Mouse (Mus musculus): ENCODE data around the gene Orc3. TPM values are rescaled to one million over a fixed set of nuclear protein-coding genes. Genes with fewer than 3 reads are reported as not detected.

The Orc3 gene
- total and polyA plus RNA-seq, 3 experiments, result 65.7 to 156 (median 86.7) TPM

GRCm38 (mm10) chr4:34584871-34585607 is 29.7 kb downstream of the Orc3 start:
- in situ Hi-C loops (cut with MboI; ENCODE audit: low pct_ligation_motif_present, low pct_unique_long_range_greater_than_20kb, low sequenced_read_pairs), result no loop called here
- Histone ChIP-seq H3K36me3 (replicated peaks in 1 of 2; ENCODE audit: control insufficient read depth in 1 of 2, insufficient read depth in 1 of 2, low read length in 1 of 2) (peaks cover 44 to 71% of the 10 kb centered on the region in 2 experiments), H3K79me2 (replicated peaks; ENCODE audit: control insufficient read depth, extremely low read depth, insufficient read depth, poor library complexity, severe bottlenecking) (no peaks in the 10 kb centered on the region), H3K9ac (ENCODE audit: insufficient read depth, low read depth) (no peak overlapping the region), H3K4me1 (ENCODE audit: control insufficient read depth in 1 of 2, insufficient read depth in 2 of 2) (no peaks in the 10 kb centered on the region), H3K27me3 (replicated peaks) (no peaks in the 10 kb centered on the region), H3K27ac (ENCODE audit: insufficient read depth, low read depth) (no peak overlapping the region), H3K9me3 (replicated peaks; ENCODE audit: low read length) (no peaks in the 10 kb centered on the region), H3K4me3 (replicated peaks in 1 of 3; ENCODE audit: low read depth in 2 of 3, low read length in 2 of 3, poor library complexity in 1 of 3) (no peak overlapping the region), H3K4me2 (ENCODE audit: insufficient read depth, low read depth, poor library complexity, severe bottlenecking) (no peak overlapping the region)
- no peak for DNase-seq (ENCODE audit: extremely low read depth)
- dilution Hi-C loops (cut with MboI; ENCODE audit: extremely low pct_ligation_motif_present, extremely low pct_unique_long_range_greater_than_20kb, low sequenced_read_pairs), result no loop called here
- TF ChIP-seq GABPA (IDR thresholded peaks at IDR 0.05; ENCODE audit: insufficient replicate concordance, low read depth, low read length), result no peak

- no peak for DNase-seq (ENCODE audit: extremely low read depth)
- Histone ChIP-seq H3K4me1 (ENCODE audit: control insufficient read depth in 1 of 2, insufficient read depth in 2 of 2) (no peaks in the 10 kb centered on the region), H3K9ac (ENCODE audit: insufficient read depth, low read depth) (no peak overlapping the region), H3K27me3 (replicated peaks) (no peaks in the 10 kb centered on the region), H3K4me3 (replicated peaks in 1 of 3; ENCODE audit: low read depth in 2 of 3, low read length in 2 of 3, poor library complexity in 1 of 3) (no peak overlapping the region), H3K36me3 (replicated peaks in 1 of 2; ENCODE audit: control insufficient read depth in 1 of 2, insufficient read depth in 1 of 2, low read length in 1 of 2) (peaks cover 55 to 82% of the 10 kb centered on the region in 2 experiments), H3K79me2 (replicated peaks; ENCODE audit: control insufficient read depth, extremely low read depth, insufficient read depth, poor library complexity, severe bottlenecking) (no peaks in the 10 kb centered on the region), H3K9me3 (replicated peaks; ENCODE audit: low read length) (no peaks in the 10 kb centered on the region), H3K4me2 (ENCODE audit: insufficient read depth, low read depth, poor library complexity, severe bottlenecking) (no peak overlapping the region), H3K27ac (ENCODE audit: insufficient read depth, low read depth) (no peak overlapping the region)
- dilution Hi-C loops (cut with MboI; ENCODE audit: extremely low pct_ligation_motif_present, extremely low pct_unique_long_range_greater_than_20kb, low sequenced_read_pairs), result no loop called here
- in situ Hi-C loops (cut with MboI; ENCODE audit: low pct_ligation_motif_present, low pct_unique_long_range_greater_than_20kb, low sequenced_read_pairs), result no loop called here
- TF ChIP-seq TCF12 (IDR thresholded peaks at IDR 0.05; ENCODE audit: low read depth, low read length) (no peak), HCFC1 (IDR thresholded peaks at IDR 0.05; ENCODE audit: low read depth, low read length) (no peak), ZC3H11A (IDR thresholded peaks at IDR 0.05; ENCODE audit: low read depth, low read length) (no peak), MAX (IDR thresholded peaks at IDR 0.05; ENCODE audit: low read length) (no peak), SMC3 (IDR thresholded peaks at IDR 0.05; ENCODE audit: low read depth, low read length) (no peak), ETS1 (conservative IDR thresholded peaks at IDR 0.05; ENCODE audit: low read depth, low read length) (no peak), MYC (IDR thresholded peaks at IDR 0.05; ENCODE audit: low read depth, low read length) (no peak), CHD2 (IDR thresholded peaks at IDR 0.05; ENCODE audit: low read length) (no peak), E2F4 (IDR thresholded peaks at IDR 0.05; ENCODE audit: insufficient replicate concordance, low read depth, low read length) (no peak)
Observed at GRCm38 (mm10) chr4:34583427-34583826, 31.3 kb downstream of the Orc3 start.

GRCm38 (mm10) chr4:34582476-34582875 is 32.3 kb downstream of the Orc3 start:
- dilution Hi-C loops (cut with MboI; ENCODE audit: extremely low pct_ligation_motif_present, extremely low pct_unique_long_range_greater_than_20kb, low sequenced_read_pairs) (no loop called here), in situ Hi-C loops (cut with MboI; ENCODE audit: low pct_ligation_motif_present, low pct_unique_long_range_greater_than_20kb, low sequenced_read_pairs) (no loop called here)
- Histone ChIP-seq H3K9ac (ENCODE audit: insufficient read depth, low read depth) (no peak overlapping the region), H3K4me1 (ENCODE audit: control insufficient read depth in 1 of 2, insufficient read depth in 2 of 2) (no peaks in the 10 kb centered on the region), H3K4me3 (replicated peaks in 1 of 3; ENCODE audit: low read depth in 2 of 3, low read length in 2 of 3, poor library complexity in 1 of 3) (no peak overlapping the region), H3K27me3 (replicated peaks) (no peaks in the 10 kb centered on the region), H3K79me2 (replicated peaks; ENCODE audit: control insufficient read depth, extremely low read depth, insufficient read depth, poor library complexity, severe bottlenecking) (no peaks in the 10 kb centered on the region), H3K36me3 (replicated peaks in 1 of 2; ENCODE audit: control insufficient read depth in 1 of 2, insufficient read depth in 1 of 2, low read length in 1 of 2) (peaks cover 60 to 86% of the 10 kb centered on the region in 2 experiments), H3K4me2 (ENCODE audit: insufficient read depth, low read depth, poor library complexity, severe bottlenecking) (no peak overlapping the region), H3K27ac (ENCODE audit: insufficient read depth, low read depth) (no peak overlapping the region), H3K9me3 (replicated peaks; ENCODE audit: low read length) (no peaks in the 10 kb centered on the region)
- DNase-seq (ENCODE audit: extremely low read depth), result no peak
- TF ChIP-seq ZKSCAN1 (IDR thresholded peaks at IDR 0.05; ENCODE audit: borderline replicate concordance, low read depth, low read length), result no peak
- no peak for TF ChIP-seq BHLHE40 (IDR thresholded peaks at IDR 0.05; ENCODE audit: low read depth, low read length)

Measured in CH12.LX (cell line).